Mouse (Mus musculus) CH12.LX (cell line): Measurements from ENCODE around the gene Hpn.

Source experiments
- BHLHE40 ChIP-seq: IDR thresholded peaks from 2 replicates; pipeline ENCODE4 v1.6.1; 2011; ENCODE audit warnings: mild to moderate bottlenecking, low read depth, low read length, improper control_type of control experiment
- CTCF ChIP-seq, 2 experiments: IDR thresholded peaks in 1 of 2; conservative IDR thresholded peaks in 1 of 2; 2 replicates each; pipeline ENCODE4 v1.5.1; 2011 to 2012; ENCODE audit warnings: low read depth in 2 of 2, low read length in 2 of 2, improper control_type of control experiment in 1 of 2, inconsistent platforms in 1 of 2, mild to moderate bottlenecking in 1 of 2, moderate library complexity in 1 of 2
- ELF1 ChIP-seq: IDR thresholded peaks from 2 replicates; pipeline ENCODE4 v1.6.1; 2014; ENCODE audit warnings: low read depth, mild to moderate bottlenecking, inconsistent platforms, low read length, improper control_type of control experiment
- HCFC1 ChIP-seq: IDR thresholded peaks from 2 replicates; pipeline ENCODE4 v1.6.1; 2012; ENCODE audit warnings: low read depth, mild to moderate bottlenecking, inconsistent platforms, low read length, improper control_type of control experiment
- MEF2A ChIP-seq: IDR thresholded peaks from 2 replicates; pipeline ENCODE4 v1.6.1; 2014; ENCODE audit warnings: low read depth, mild to moderate bottlenecking, inconsistent platforms, low read length, improper control_type of control experiment, borderline replicate concordance
- NELFE ChIP-seq: IDR thresholded peaks from 2 replicates; pipeline ENCODE4 v1.6.1; 2011; ENCODE audit warnings: low read depth, low read length, improper control_type of control experiment
- NRF1 ChIP-seq: IDR thresholded peaks from 2 replicates; pipeline ENCODE4 v1.6.1; 2014; ENCODE audit warnings: low read depth, mild to moderate bottlenecking, inconsistent platforms, low read length, improper control_type of control experiment, moderate library complexity
- POLR2A ChIP-seq: IDR thresholded peaks from 2 replicates; pipeline ENCODE4 v1.6.1; 2011; ENCODE audit warnings: low read depth, mild to moderate bottlenecking, improper control_type of control experiment, low read length
- RCOR1 ChIP-seq: conservative IDR thresholded peaks from 2 replicates; pipeline ENCODE4 v1.6.1; 2012; ENCODE audit warnings: low read depth, mild to moderate bottlenecking, inconsistent platforms, low read length, improper control_type of control experiment
- TCF12 ChIP-seq: IDR thresholded peaks from 2 replicates; pipeline ENCODE4 v1.6.1; 2014; ENCODE audit warnings: low read depth, mild to moderate bottlenecking, inconsistent platforms, low read length, improper control_type of control experiment
- ZKSCAN1 ChIP-seq: IDR thresholded peaks from 2 replicates; pipeline ENCODE4 v1.6.1; 2012; ENCODE audit warnings: low read depth, inconsistent platforms, low read length, improper control_type of control experiment, borderline replicate concordance
- ZNF384 ChIP-seq: IDR thresholded peaks from 2 replicates; pipeline ENCODE4 v1.6.1; 2012; ENCODE audit warnings: low read depth, low read length, improper control_type of control experiment, inconsistent platforms

GRCm38 (mm10) chr7:31080611-31081010 lies 34.5 kb downstream of the Hpn start:
- no peak for TF ChIP-seq CTCF (conservative IDR thresholded peaks at IDR 0.05 in 1 of 2, IDR thresholded peaks at IDR 0.05 in 1 of 2; ENCODE audit: low read depth in 2 of 2, low read length in 2 of 2)
- no peak for TF ChIP-seq BHLHE40
- TF ChIP-seq NRF1 = no peak
- TF ChIP-seq POLR2A = no peak
- TF ChIP-seq ZNF384 = no peak
- TF ChIP-seq HCFC1 = no peak
- TF ChIP-seq MEF2A = no peak
- TF ChIP-seq ZKSCAN1 = no peak
- TF ChIP-seq ELF1 = no peak
- no peak for TF ChIP-seq NELFE
- no peak for TF ChIP-seq TCF12
- TF ChIP-seq RCOR1 = no peak
